Mouse (Mus musculus): ENCODE measurements at regions not wholly inside any gene's neighbourhood (a gene's known extent, or its start where the extent isn't known, plus 50 kb on each side); places are given as distances from the start of the nearest gene placed in this dataset.

- Histone ChIP-seq H3K27me3 (ENCODE audit: insufficient read depth, low read length) (no peaks in the 10 kb centered on the region), H3K9me3 (replicated peaks) (no peaks in the 10 kb centered on the region), H3K4me1 (ENCODE audit: insufficient read depth, low read depth, low read length) (no peaks in the 10 kb centered on the region), H3K4me3 (ENCODE audit: low read depth, low read length) (no peak overlapping the region), H3K36me3 (replicated peaks) (no peaks in the 10 kb centered on the region)
- no peak for ATAC-seq (ENCODE audit: extremely low read depth, insufficient number of reproducible peaks, low FRiP score, poor library complexity, severe bottlenecking)
- TF ChIP-seq TAL1 (conservative IDR thresholded peaks at IDR 0.05; ENCODE audit: low read depth, low read length) (no peak), CTCF (IDR thresholded peaks at IDR 0.05; ENCODE audit: low read depth, low read length) (no peak), POLR2AphosphoS5 (IDR thresholded peaks at IDR 0.05; ENCODE audit: insufficient replicate concordance, low read depth, low read length) (no peak), GATA2 (IDR thresholded peaks at IDR 0.05; ENCODE audit: borderline replicate concordance, low read depth, low read length) (no peak), GATA1 (IDR thresholded peaks at IDR 0.05; ENCODE audit: borderline replicate concordance, low read length) (no peak)
- DNase-seq (ENCODE audit: low spot score), result no peak
Measured at GRCm38 (mm10) chr14:48736969-48737860, 63.6 kb upstream of the Otx2 start.

GRCm38 (mm10) chr14:48736211-48736610, 62.6 kb upstream of the Otx2 start:
- H3K9me3 ChIP-seq (replicated peaks), result no peaks in the 10 kb centered on the region
- H3K27me3 ChIP-seq (ENCODE audit: insufficient read depth, low read length), result no peaks in the 10 kb centered on the region
- ATAC-seq (ENCODE audit: extremely low read depth, insufficient number of reproducible peaks, low FRiP score, poor library complexity, severe bottlenecking) (no peak), DNase-seq (ENCODE audit: low spot score) (no peak)
- TF ChIP-seq TAL1 (conservative IDR thresholded peaks at IDR 0.05; ENCODE audit: low read depth, low read length) (no peak), CTCF (IDR thresholded peaks at IDR 0.05; ENCODE audit: low read depth, low read length) (no peak), GATA2 (IDR thresholded peaks at IDR 0.05; ENCODE audit: borderline replicate concordance, low read depth, low read length) (no peak), GATA1 (IDR thresholded peaks at IDR 0.05; ENCODE audit: borderline replicate concordance, low read length) (no peak), POLR2AphosphoS5 (IDR thresholded peaks at IDR 0.05; ENCODE audit: insufficient replicate concordance, low read depth, low read length) (no peak)
- H3K4me3 ChIP-seq (ENCODE audit: low read depth, low read length), result no peak overlapping the region
- no peaks in the 10 kb centered on the region for H3K4me1 ChIP-seq (ENCODE audit: insufficient read depth, low read depth, low read length)
- no peaks in the 10 kb centered on the region for H3K36me3 ChIP-seq (replicated peaks)

GRCm38 (mm10) chr14:48729996-48730395, 56.4 kb upstream of the Otx2 start:
- TF ChIP-seq TAL1 (conservative IDR thresholded peaks at IDR 0.05; ENCODE audit: low read depth, low read length), result no peak
- no peak for TF ChIP-seq CTCF (IDR thresholded peaks at IDR 0.05; ENCODE audit: low read depth, low read length)
- TF ChIP-seq GATA2 (IDR thresholded peaks at IDR 0.05; ENCODE audit: borderline replicate concordance, low read depth, low read length), result no peak
- no peak for TF ChIP-seq POLR2AphosphoS5 (IDR thresholded peaks at IDR 0.05; ENCODE audit: insufficient replicate concordance, low read depth, low read length)
- TF ChIP-seq GATA1 (IDR thresholded peaks at IDR 0.05; ENCODE audit: borderline replicate concordance, low read length), result no peak
- Histone ChIP-seq H3K27me3 (ENCODE audit: insufficient read depth, low read length) (no peaks in the 10 kb centered on the region), H3K4me3 (ENCODE audit: low read depth, low read length) (no peak overlapping the region), H3K9me3 (replicated peaks) (no peaks in the 10 kb centered on the region), H3K4me1 (ENCODE audit: insufficient read depth, low read depth, low read length) (no peaks in the 10 kb centered on the region), H3K36me3 (replicated peaks) (no peaks in the 10 kb centered on the region)
- no peak for DNase-seq (ENCODE audit: low spot score)
- ATAC-seq (ENCODE audit: extremely low read depth, insufficient number of reproducible peaks, low FRiP score, poor library complexity, severe bottlenecking), result no peak
